In genomic region chr15:93365561-93365960, GRCm38 (mm10) we compare ENCODE assay signal across 14 mouse cellular contexts.
"Had no signal": no experiment of that assay in that cellular context is flagged by ENCODE, and none has a peak within 500 bp of the region (broad histone marks: within the 10 kb centered on the region; RNA-seq: fewer than 3 reads in every experiment).

No protein-coding gene starts in this region.

- H3K4me2 ChIP-seq: limb, embryonic 12.5 days; limb, embryonic 15.5 days; liver, embryonic 11.5 days; lung, embryonic 15.5 days; midbrain, embryonic 11.5 days had no signal

- H3K9me3 ChIP-seq: limb, embryonic 12.5 days; limb, embryonic 15.5 days; lung, embryonic 15.5 days had no signal

- H3K9ac ChIP-seq: limb, embryonic 12.5 days; limb, embryonic 15.5 days; liver, embryonic 14.5 days; liver, postnatal 0 days; lung, embryonic 15.5 days had no signal

- H3K36me3 ChIP-seq: limb, embryonic 12.5 days; limb, embryonic 15.5 days; lung, embryonic 15.5 days had no signal

- H3K4me1 ChIP-seq: limb, embryonic 12.5 days; limb, embryonic 15.5 days; lung, embryonic 15.5 days had no signal

- DNase-seq: left cerebral cortex, postnatal 4 days; liver, postnatal 0 days; lung, postnatal 10 days; lung, postnatal 4 days; midbrain, embryonic 14.5 days; thymus, adult 18-20 months; thymus, postnatal 36 days had no signal

- H3K27ac ChIP-seq: limb, embryonic 12.5 days; limb, embryonic 15.5 days; liver, embryonic 14.5 days; lung, embryonic 15.5 days had no signal

- ATAC-seq: intestine, postnatal 0 days; liver, postnatal 0 days had no signal

- H3K4me3 ChIP-seq: limb, embryonic 12.5 days; limb, embryonic 15.5 days; lung, embryonic 15.5 days had no signal

- H3K27me3 ChIP-seq: limb, embryonic 12.5 days; limb, embryonic 15.5 days; lung, embryonic 15.5 days had no signal
